Mouse (Mus musculus) stomach, postnatal 0 days (tissue): ENCODE measurements around the gene Rab8b.

ENCODE experiments used
- CTCF ChIP-seq: IDR thresholded peaks from 2 replicates; pipeline ENCODE4 v1.5.1; 2016; ENCODE audit warnings: antibody characterized with exemption, low read depth, mild to moderate bottlenecking, moderate library complexity
- EP300 ChIP-seq: optimal IDR thresholded peaks from 2 replicates; pipeline ENCODE3; 2016; ENCODE audit warnings: antibody characterized with exemption

GRCm38 (mm10) chr9:66899072-66899471 is 20.4 kb downstream of the Rab8b start:
- TF ChIP-seq CTCF = no peak
- no peak for TF ChIP-seq EP300
